Mouse (Mus musculus) heart, embryonic 12.5 days (tissue): ENCODE results near the gene Ccdc194. TPM values are rescaled to one million over a fixed set of nuclear protein-coding genes. Genes with fewer than 3 reads are reported as not detected.
"Not testable (repeated sequence)": the region's sequence is repeated elsewhere in the genome, so short reads cannot be mapped to it uniquely, and the experiment has no call there.

Experiments
- ATAC-seq: fragments of 200-750 bp; cut with Nextera tagmentation; 2 replicates; pipeline ENCODE4 v1.8.0; 2017; ENCODE audit warnings: moderate TSS enrichment, moderate library complexity; ENCODE audit not compliant: insufficient number of reproducible peaks, low FRiP score
- H3K27ac ChIP-seq: fragments of 300-500 bp; sonication (generic); 2 replicates; pipeline ENCODE4 v1.5.1; 2016; ENCODE audit warnings: mild to moderate bottlenecking, moderate library complexity; ENCODE audit not compliant: poor library complexity, severe bottlenecking
- H3K27me3 ChIP-seq: fragments of 300-500 bp; sonication (generic); replicated peaks from 2 replicates; pipeline ENCODE4 v1.6.1; 2016; ENCODE audit warnings: mild to moderate bottlenecking, moderate library complexity
- H3K36me3 ChIP-seq: fragments of 300-500 bp; sonication (generic); 2 replicates; pipeline ENCODE4 v1.6.1; 2016; ENCODE audit warnings: mild to moderate bottlenecking, moderate library complexity
- H3K4me1 ChIP-seq: fragments of 300-500 bp; sonication (generic); replicated peaks from 2 replicates; pipeline ENCODE4 v1.6.1; 2016; ENCODE audit warnings: mild to moderate bottlenecking
- H3K4me2 ChIP-seq: fragments of 300-500 bp; sonication (generic); 2 replicates; pipeline ENCODE4 v1.6.1; 2016; ENCODE audit warnings: mild to moderate bottlenecking, moderate library complexity
- H3K4me3 ChIP-seq: fragments of 300-500 bp; sonication (generic); 2 replicates; pipeline ENCODE4 v1.5.1; 2016; ENCODE audit warnings: mild to moderate bottlenecking
- H3K9ac ChIP-seq: fragments of 300-500 bp; sonication (generic); 2 replicates; pipeline ENCODE4 v1.6.1; 2016; ENCODE audit warnings: mild to moderate bottlenecking, moderate library complexity
- H3K9me3 ChIP-seq: fragments of 300-500 bp; sonication (generic); replicated peaks from 2 replicates; pipeline ENCODE4 v1.6.1; 2016; ENCODE audit warnings: mild to moderate bottlenecking, moderate library complexity
- WGBS: fragments of 180-500 bp; shearing (Covaris S2); methylation state at CpG from one replicate; pipeline ENCODE4 v1.1.7; 2016; 5-methylcytosine and 5-hydroxymethylcytosine counted together
- polyA plus RNA-seq: library from polyadenylated mRNA; unstranded; fragments of >200 nt; fragmentation: Nextera tagmentation; extraction: Ambion mirVana; gene quantifications from 2 replicates; pipeline ENCODE4 v1.2.1, GENCODE M21; 2016

Ccdc194 gene
- polyA plus RNA-seq, 1 experiment from 2014 or later = 1.4 TPM

GRCm38 (mm10) chr8:71527162-71527870 is 1.8 kb upstream of the Ccdc194 start:
- Histone ChIP-seq H3K4me1 (peaks cover 40% of the 10 kb centered on the region), H3K4me2 (peak overlapping the region; percentile 31), H3K27me3 (peaks cover 18% of the 10 kb centered on the region), H3K4me3 (no peak overlapping the region), H3K9me3 (no peaks in the 10 kb centered on the region), H3K27ac (peak overlapping the region; percentile 86), H3K9ac (peak overlapping the region; percentile 48), H3K36me3 (no peaks in the 10 kb centered on the region)
- WGBS = 40% methylated on average over 3 of the region's 3 CpGs
- no peak for ATAC-seq

GRCm38 (mm10) chr8:71526272-71526671 is 761 bp upstream of the Ccdc194 start:
- H3K9me3 ChIP-seq = no peaks in the 10 kb centered on the region
- WGBS = 9% methylated on average over 6 of the region's 6 CpGs
- H3K4me2 ChIP-seq = no peak overlapping the region
- peaks cover 45% of the 10 kb centered on the region for H3K4me1 ChIP-seq
- no peak overlapping the region for H3K9ac ChIP-seq
- H3K27me3 ChIP-seq = peaks cover 18% of the 10 kb centered on the region
- no peaks in the 10 kb centered on the region for H3K36me3 ChIP-seq
- no peak overlapping the region for H3K4me3 ChIP-seq
- ATAC-seq = peak; percentile 62
- peak overlapping the region; percentile 86 for H3K27ac ChIP-seq

- Histone ChIP-seq H3K4me2 (peak overlapping the region; percentile 27; the same call in 1 of the 2 replicates), H3K27me3 (peaks cover 18% of the 10 kb centered on the region), H3K9ac (no peak overlapping the region), H3K36me3 (no peaks in the 10 kb centered on the region), H3K9me3 (no peaks in the 10 kb centered on the region), H3K4me1 (peaks cover 24% of the 10 kb centered on the region), H3K27ac (no peak overlapping the region), H3K4me3 (0 out of 2 replicates have a peak overlapping the region, but pooled peaks have one; percentile 2)
- ATAC-seq = peak; percentile 79
- 2% methylated on average over 17 of the region's 17 CpGs for WGBS
Measured at GRCm38 (mm10) chr8:71521634-71522033, 3.9 kb downstream of the Ccdc194 start.

DNA sequence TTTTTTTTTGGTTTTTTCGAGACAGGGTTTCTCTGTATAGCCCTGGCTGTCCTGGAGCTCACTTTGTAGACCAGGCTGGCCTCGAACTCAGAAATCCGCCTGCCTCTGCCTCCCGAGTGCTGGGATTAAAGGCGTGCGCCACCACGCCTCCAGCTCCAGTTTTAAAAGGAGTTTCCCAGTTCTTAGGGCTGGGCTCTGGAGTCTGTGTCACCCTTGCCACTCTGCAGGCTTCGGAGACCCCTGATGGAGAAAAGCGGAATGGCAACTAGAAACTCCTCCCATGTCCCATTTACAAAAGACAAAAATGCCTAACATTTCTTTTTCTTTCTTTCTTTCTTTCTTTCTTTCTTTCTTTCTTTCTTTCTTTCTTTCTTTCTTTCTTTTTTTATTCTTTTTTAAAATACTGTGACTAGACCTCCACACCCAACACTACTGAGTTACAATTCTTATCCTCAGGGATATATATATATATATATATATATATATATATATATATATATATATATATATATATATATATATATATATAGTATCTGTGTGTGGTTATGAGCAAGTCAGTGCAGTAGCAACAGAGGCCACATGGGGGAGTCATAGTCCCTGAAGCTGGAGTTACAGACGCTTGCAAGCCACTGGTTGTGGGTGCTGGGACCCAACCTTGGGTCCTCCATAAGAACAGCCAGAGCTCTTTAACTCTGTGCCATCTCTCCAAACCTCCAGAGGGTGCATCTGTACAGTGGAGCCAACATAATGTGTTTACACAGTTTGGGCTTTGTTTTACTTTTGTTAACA is 6.3 kb downstream of the Ccdc194 start:
- H3K9ac ChIP-seq, H3K27me3 ChIP-seq, H3K4me3 ChIP-seq, H3K9me3 ChIP-seq, H3K4me1 ChIP-seq, H3K27ac ChIP-seq, ATAC-seq, H3K36me3 ChIP-seq, H3K4me2 ChIP-seq: not testable (repeated sequence)
- WGBS = 40% methylated on average over 10 of the region's 10 CpGs

- H3K4me1 ChIP-seq = peaks cover 7% of the 10 kb centered on the region
- no peaks in the 10 kb centered on the region for H3K9me3 ChIP-seq
- H3K36me3 ChIP-seq = no peaks in the 10 kb centered on the region
- H3K9ac ChIP-seq = no peak overlapping the region
- H3K4me2 ChIP-seq = no peak overlapping the region
- H3K4me3 ChIP-seq = no peak overlapping the region
- peaks cover 6% of the 10 kb centered on the region for H3K27me3 ChIP-seq
- H3K27ac ChIP-seq = no peak overlapping the region
- ATAC-seq = no peak
- WGBS = 18% methylated on average over 6 of the region's 6 CpGs
Measured at GRCm38 (mm10) chr8:71516786-71517185, 8.7 kb downstream of the Ccdc194 start.

DNA sequence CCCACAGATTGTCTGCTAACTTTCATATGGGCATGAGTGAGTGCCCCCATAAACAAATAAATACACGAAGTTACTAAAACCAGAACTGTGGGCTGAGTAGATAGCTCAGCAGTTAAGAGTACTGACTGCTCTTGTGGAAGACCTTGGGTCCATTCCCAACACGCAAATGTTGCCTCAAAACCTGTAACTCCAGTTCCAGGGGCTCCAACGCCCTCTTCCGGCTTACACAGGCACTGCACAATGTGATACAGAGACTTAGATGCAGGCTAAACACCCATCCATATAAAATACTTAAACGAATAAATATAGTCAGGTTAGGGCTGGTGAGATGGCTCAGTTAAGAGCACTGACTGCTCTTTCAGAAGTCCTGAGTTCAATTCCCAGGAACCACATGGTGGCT is 10.5 kb downstream of the Ccdc194 start:
- Histone ChIP-seq H3K9ac (no peak overlapping the region), H3K4me3 (no peak overlapping the region)
- WGBS = 64% methylated on average over 5 of the region's 5 CpGs

DNA sequence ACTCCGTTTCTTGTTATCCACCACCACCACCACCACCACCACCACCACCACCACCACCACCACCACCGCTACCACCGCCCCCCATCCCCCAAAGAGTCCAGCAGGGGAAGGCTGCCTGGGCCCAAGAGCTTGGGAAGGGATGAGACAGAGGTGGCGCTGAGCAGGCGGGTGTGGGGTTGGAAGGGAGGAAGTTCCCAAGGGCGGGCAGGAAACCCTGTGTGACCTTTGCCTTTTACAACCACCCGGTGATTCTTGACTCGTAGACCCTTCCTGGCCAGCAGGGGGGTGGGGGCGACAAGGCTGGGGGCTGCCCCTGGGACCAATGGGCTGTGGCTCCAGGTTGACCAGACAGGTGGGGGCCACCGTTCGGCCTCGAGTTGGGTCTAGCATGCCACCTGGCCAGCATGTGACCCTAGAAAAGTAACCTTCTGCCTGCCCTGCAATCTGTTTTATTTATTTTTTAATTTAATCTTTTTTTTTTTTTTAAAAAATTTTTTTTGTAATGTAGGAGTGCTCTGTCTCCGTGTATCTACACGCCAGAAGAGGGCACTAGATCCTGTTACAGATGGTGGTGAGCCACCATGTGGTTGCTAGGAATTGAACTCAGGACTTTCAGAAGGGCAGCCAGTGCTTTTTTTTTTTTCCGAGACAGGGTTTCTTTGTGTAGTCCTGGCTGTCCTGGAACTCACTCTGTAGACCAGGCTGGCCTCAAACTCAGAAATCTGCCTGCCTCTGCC is 12.3 kb downstream of the Ccdc194 start:
- H3K9me3 ChIP-seq = no peaks in the 10 kb centered on the region
- peak; percentile 8; the same call in 1 of the 2 replicates for ATAC-seq
- no peak overlapping the region for H3K4me3 ChIP-seq
- H3K4me1 ChIP-seq = peaks cover 8% of the 10 kb centered on the region
- H3K27ac ChIP-seq = peak overlapping the region; percentile 45
- H3K27me3 ChIP-seq = peaks cover 40% of the 10 kb centered on the region
- H3K36me3 ChIP-seq = no peaks in the 10 kb centered on the region
- 58% methylated on average over 15 of the region's 15 CpGs for WGBS
- no peak overlapping the region for H3K4me2 ChIP-seq
- H3K9ac ChIP-seq = no peak overlapping the region; the same call in 1 of the 2 replicates

More for the DNA sequence above, 10.5 kb downstream of the Ccdc194 start:
- Histone ChIP-seq H3K36me3 (no peaks in the 10 kb centered on the region), H3K4me1 (peaks cover 5% of the 10 kb centered on the region), H3K9me3 (no peaks in the 10 kb centered on the region), H3K27ac (no peak overlapping the region), H3K27me3 (peaks cover 24% of the 10 kb centered on the region), H3K4me2 (no peak overlapping the region)
- ATAC-seq = no peak

- H3K27me3 ChIP-seq = peaks cover 54% of the 10 kb centered on the region
- peaks cover 18% of the 10 kb centered on the region for H3K4me1 ChIP-seq
- peak within 1 kb of the TSS; percentile 47 for H3K4me3 ChIP-seq
- ATAC-seq = peak; percentile 76
- H3K36me3 ChIP-seq = no peaks in the 10 kb centered on the region
- 16% methylated on average over 14 of the region's 14 CpGs for WGBS
- H3K27ac ChIP-seq = peak within 1 kb of the TSS; percentile 53
- peak within 1 kb of the TSS; percentile 62 for H3K4me2 ChIP-seq
- H3K9me3 ChIP-seq = no peaks in the 10 kb centered on the region
- peak within 1 kb of the TSS; percentile 54 for H3K9ac ChIP-seq
Measured at GRCm38 (mm10) chr8:71511644-71512043, 13.9 kb downstream of the Ccdc194 start, which contains the start of gene Plvap. TSS of gene Plvap (minus strand) at chr8:71511752.

DNA sequence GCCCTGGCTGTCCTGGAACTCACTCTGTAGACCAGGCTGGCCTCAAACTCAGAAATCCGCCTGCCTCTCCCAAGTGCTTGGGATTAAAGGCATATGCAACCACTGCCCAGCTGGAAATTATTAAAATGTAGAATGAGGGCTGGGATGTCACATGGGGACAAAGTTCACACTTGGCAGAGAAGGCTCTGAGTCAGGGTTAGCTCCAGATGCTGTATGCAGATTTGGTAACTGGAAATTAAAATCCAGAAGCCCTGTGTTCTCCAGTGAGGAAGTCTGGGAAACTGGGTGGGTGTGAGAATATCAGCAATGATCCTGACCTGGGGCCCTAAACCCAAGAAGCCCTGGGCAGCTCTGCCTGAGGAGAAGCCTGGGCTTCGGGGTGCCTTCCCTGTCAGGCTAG is 16.2 kb downstream of the Ccdc194 start:
- H3K9ac ChIP-seq = peak overlapping the region; percentile 60
- ATAC-seq = no peak
- H3K36me3 ChIP-seq = no peaks in the 10 kb centered on the region
- H3K27me3 ChIP-seq = peaks cover 70% of the 10 kb centered on the region
- WGBS = 68% methylated on average over 2 of the region's 2 CpGs
- peak overlapping the region; percentile 62 for H3K4me2 ChIP-seq
- H3K4me3 ChIP-seq = peak overlapping the region; percentile 47
- H3K27ac ChIP-seq = no peak overlapping the region; the same call in 1 of the 2 replicates
- peaks cover 18% of the 10 kb centered on the region for H3K4me1 ChIP-seq
- no peaks in the 10 kb centered on the region for H3K9me3 ChIP-seq

DNA sequence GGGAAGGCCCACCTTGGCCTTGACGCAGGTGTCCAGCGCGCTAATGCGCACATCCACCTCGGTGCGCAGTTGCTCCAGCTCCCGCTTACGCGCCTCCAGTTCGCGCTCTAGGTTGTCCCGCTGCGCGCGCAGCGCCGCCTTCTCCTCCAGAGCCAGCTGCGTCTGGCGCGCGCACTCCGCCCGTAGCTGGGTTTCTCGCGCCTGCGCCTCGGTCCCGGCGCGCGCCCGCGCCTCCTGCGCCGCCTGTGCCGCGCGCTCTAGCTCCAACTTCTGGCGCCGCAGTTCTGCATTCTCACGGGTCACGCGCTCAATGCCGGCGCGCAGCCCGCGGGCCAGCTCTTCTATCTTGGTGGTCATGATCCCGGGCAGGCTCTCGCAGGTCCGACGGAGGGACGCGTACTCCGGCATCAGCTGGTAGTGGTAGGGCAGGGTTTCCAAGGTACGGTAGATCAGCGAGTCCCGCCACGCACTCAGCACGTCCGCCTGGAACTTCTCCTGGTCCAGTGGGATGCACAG is 17.9 kb downstream of the Ccdc194 start:
- no peak overlapping the region for H3K27ac ChIP-seq
- peaks cover 69% of the 10 kb centered on the region for H3K27me3 ChIP-seq
- no peaks in the 10 kb centered on the region for H3K36me3 ChIP-seq
- H3K4me3 ChIP-seq = peak overlapping the region; percentile 49
- H3K9ac ChIP-seq = peak overlapping the region; percentile 65
- H3K9me3 ChIP-seq = no peaks in the 10 kb centered on the region
- peak; percentile 34 for ATAC-seq
- peaks cover 18% of the 10 kb centered on the region for H3K4me1 ChIP-seq
- peak overlapping the region; percentile 83 for H3K4me2 ChIP-seq
- WGBS = under 1% methylated on average over 61 of the region's 61 CpGs
